Mouse (Mus musculus): ENCODE data around the gene Fastkd5. TPM values are rescaled to one million over a fixed set of nuclear protein-coding genes. Genes with fewer than 3 reads are reported as not detected.
"Not testable (repeated sequence)": the region's sequence is repeated elsewhere in the genome, so short reads cannot be mapped to it uniquely, and the experiment has no call there.

Fastkd5 gene
- total and polyA plus RNA-seq, 2 experiments, result 2.0 to 6.3 TPM

DNA sequence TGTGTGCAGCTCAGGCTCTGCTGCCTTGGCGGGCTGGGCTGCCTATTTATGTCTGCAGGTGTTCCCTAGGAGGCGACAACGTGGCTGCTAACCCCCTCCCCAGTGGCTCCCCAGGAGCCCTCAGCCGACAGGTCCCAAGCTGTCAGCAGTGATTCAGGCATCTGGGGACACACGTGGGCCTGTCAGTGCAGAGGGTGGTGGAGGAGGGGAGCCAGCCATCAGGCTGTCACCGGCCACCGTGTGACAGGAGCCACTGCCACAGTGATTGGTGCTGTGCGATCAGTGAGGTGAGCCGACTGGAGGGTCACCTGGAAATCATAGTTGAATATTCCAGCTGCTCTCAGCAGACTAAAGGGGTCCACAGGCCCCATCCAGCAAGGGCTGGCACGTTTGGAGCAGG is 47.3 kb downstream of the Fastkd5 start, which contains the start of gene Avp:
TSS of gene Avp (minus strand) at position 3 of the 400 bp plus-strand sequence.
- Histone ChIP-seq H3K27ac (replicated peaks; ENCODE audit: insufficient read depth, low read depth, low read length) (no peak within 1 kb of the TSS), H3K4me3 (ENCODE audit: insufficient read depth, low read depth, low read length) (no peak within 1 kb of the TSS), H3K79me2 (ENCODE audit: control insufficient read depth, insufficient read depth, low read length) (no peaks in the 10 kb centered on the region), H3K9ac (ENCODE audit: low read depth, low read length) (no peak within 1 kb of the TSS), H3K27me3 (ENCODE audit: control insufficient read depth, insufficient read depth, low read length) (peaks cover 11% of the 10 kb centered on the region), H3K36me3 (ENCODE audit: control insufficient read depth, insufficient read depth, low read length) (no peaks in the 10 kb centered on the region), H3K4me1 (ENCODE audit: control insufficient read depth, insufficient read depth, low read length) (peaks cover 1% of the 10 kb centered on the region)
- DNase-seq (ENCODE audit: extremely low read depth, low read depth, low spot score), result no peak
- TF ChIP-seq POLR2A (IDR thresholded peaks at IDR 0.05; ENCODE audit: extremely low read depth, insufficient read depth, low read length) (no peak), CTCF (IDR thresholded peaks at IDR 0.05; ENCODE audit: low read depth, low read length) (no peak)
- 60% methylated on average over 10 of the region's 10 CpGs for WGBS

DNA sequence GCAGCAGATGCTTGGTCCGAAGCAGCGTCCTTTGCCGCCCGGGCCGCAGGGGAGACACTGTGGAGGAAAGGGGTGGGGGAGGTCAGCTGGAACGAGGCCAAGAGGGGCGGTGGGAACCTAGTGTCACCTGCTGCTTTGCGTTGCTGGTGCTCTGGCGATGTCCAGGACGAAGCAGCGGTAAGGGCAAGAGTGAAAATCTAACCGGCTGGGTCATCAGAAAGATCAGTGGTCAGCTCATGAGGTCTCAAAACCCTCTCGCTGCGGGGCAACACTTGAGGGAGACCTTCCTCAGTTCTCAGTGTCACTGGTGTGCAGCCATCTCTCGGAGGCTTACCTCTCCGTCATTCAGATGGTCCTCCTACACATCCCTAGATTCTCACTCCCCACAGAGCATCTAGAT is 48.6 kb downstream of the Fastkd5 start:
- Histone ChIP-seq H3K4me3 (ENCODE audit: insufficient read depth, low read depth, low read length) (no peak overlapping the region), H3K27me3 (ENCODE audit: control insufficient read depth, insufficient read depth, low read length) (peaks cover 13% of the 10 kb centered on the region)
- WGBS, result 10% methylated on average over 16 of the region's 16 CpGs

DNA sequence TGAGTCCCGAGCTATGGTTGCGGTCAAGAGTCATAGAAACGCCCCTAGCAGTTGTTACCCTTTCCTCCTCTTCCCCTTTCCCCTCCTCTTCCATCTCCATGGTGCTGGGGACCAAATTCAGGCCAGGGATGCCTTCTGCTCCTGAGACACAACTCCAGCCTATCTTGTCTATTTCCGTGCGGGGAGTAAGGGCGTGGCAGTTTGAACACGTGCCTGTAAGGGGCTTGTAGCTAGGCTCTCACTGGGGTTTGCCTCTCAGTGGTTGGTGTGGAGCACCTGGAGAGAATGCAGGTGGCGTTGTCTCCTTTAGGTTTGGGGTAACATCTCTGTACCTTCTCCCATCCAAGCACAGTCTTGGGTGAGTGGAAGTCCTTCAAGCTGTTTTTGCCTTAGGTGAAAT is 50.0 kb downstream of the Fastkd5 start:
- no peak for DNase-seq (ENCODE audit: extremely low read depth, low read depth, low spot score)
- H3K4me3 ChIP-seq (ENCODE audit: insufficient read depth, low read depth, low read length), result no peak overlapping the region
- H3K9ac ChIP-seq (ENCODE audit: low read depth, low read length), result no peak overlapping the region
- WGBS, result 17% methylated on average over 8 of the region's 8 CpGs
- no peak overlapping the region for H3K27ac ChIP-seq (replicated peaks; ENCODE audit: insufficient read depth, low read depth, low read length)
- peaks cover 13% of the 10 kb centered on the region for H3K27me3 ChIP-seq (ENCODE audit: control insufficient read depth, insufficient read depth, low read length)
- H3K36me3 ChIP-seq (ENCODE audit: control insufficient read depth, insufficient read depth, low read length), result no peaks in the 10 kb centered on the region
- TF ChIP-seq POLR2A (IDR thresholded peaks at IDR 0.05; ENCODE audit: extremely low read depth, insufficient read depth, low read length) (no peak), CTCF (IDR thresholded peaks at IDR 0.05; ENCODE audit: low read depth, low read length) (no peak)
- no peaks in the 10 kb centered on the region for H3K79me2 ChIP-seq (ENCODE audit: control insufficient read depth, insufficient read depth, low read length)
- H3K4me1 ChIP-seq (ENCODE audit: control insufficient read depth, insufficient read depth, low read length), result peaks cover 6% of the 10 kb centered on the region

More for the DNA sequence above, 48.6 kb downstream of the Fastkd5 start:
- TF ChIP-seq CTCF (IDR thresholded peaks at IDR 0.05; ENCODE audit: low read depth, low read length), result no peak
- Histone ChIP-seq H3K9ac (ENCODE audit: low read depth, low read length) (no peak overlapping the region), H3K79me2 (ENCODE audit: control insufficient read depth, insufficient read depth, low read length) (no peaks in the 10 kb centered on the region), H3K4me1 (ENCODE audit: control insufficient read depth, insufficient read depth, low read length) (peaks cover 6% of the 10 kb centered on the region), H3K27ac (replicated peaks; ENCODE audit: insufficient read depth, low read depth, low read length) (no peak overlapping the region), H3K36me3 (ENCODE audit: control insufficient read depth, insufficient read depth, low read length) (no peaks in the 10 kb centered on the region)
- no peak for DNase-seq (ENCODE audit: extremely low read depth, low read depth, low spot score)

DNA sequence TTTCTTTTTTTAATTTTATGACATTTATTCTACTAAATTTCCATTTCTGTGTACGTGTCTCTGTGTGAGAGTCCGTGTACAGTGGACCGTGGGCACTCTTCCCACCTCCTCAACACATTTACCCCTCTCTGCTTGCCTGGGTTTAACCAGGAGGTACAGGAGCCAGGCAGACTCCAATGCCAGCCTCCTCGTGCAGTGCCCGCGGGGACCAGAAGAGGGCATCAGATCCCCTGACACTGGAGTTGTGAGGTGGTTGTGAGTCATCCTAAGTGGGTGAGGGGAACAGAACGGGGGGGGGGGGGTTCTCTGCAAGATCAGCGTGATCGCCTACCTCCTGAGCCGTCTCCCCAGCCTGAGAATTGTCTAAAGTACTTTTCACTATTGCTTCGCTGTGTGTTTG is 51.7 kb downstream of the Fastkd5 start:
- WGBS, result 11% methylated on average over 11 of the region's 11 CpGs
- peaks cover 13% of the 10 kb centered on the region for H3K27me3 ChIP-seq (ENCODE audit: control insufficient read depth, insufficient read depth, low read length)
- H3K4me1 ChIP-seq (ENCODE audit: control insufficient read depth, insufficient read depth, low read length), result peaks cover 6% of the 10 kb centered on the region
- no peak overlapping the region for H3K27ac ChIP-seq (replicated peaks; ENCODE audit: insufficient read depth, low read depth, low read length)
- no peaks in the 10 kb centered on the region for H3K36me3 ChIP-seq (ENCODE audit: control insufficient read depth, insufficient read depth, low read length)
- no peak overlapping the region for H3K9ac ChIP-seq (ENCODE audit: low read depth, low read length)
- DNase-seq (ENCODE audit: extremely low read depth, low read depth, low spot score), result peak; percentile 52
- peak; percentile 85 for TF ChIP-seq CTCF (IDR thresholded peaks at IDR 0.05; ENCODE audit: low read depth, low read length)
- no peak for TF ChIP-seq POLR2A (IDR thresholded peaks at IDR 0.05; ENCODE audit: extremely low read depth, insufficient read depth, low read length)
- H3K4me3 ChIP-seq (ENCODE audit: insufficient read depth, low read depth, low read length), result no peak overlapping the region
- no peaks in the 10 kb centered on the region for H3K79me2 ChIP-seq (ENCODE audit: control insufficient read depth, insufficient read depth, low read length)

DNA sequence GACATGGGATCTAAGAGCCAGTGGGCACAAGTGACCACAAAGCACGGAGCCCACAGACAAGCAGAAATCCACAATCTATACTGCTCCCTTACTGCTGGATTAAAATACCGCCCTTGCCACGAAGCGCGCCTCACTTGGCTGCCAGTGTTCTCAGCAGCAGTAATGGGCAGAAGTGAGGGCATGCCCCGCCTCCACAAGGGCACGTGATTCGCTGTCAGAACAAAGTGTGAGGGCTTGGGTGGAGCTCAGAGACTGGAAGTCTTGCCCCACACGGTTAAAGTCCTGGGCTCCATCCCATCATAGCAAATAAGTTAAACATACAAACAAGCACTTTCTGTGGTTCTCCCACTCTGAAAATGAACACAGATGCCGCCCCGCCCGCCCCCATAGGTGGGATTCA is 52.2 kb downstream of the Fastkd5 start:
- Histone ChIP-seq H3K4me3 (ENCODE audit: insufficient read depth, low read depth, low read length) (no peak overlapping the region), H3K9ac (ENCODE audit: low read depth, low read length) (0 out of 2 replicates have a peak overlapping the region, but pooled peaks have one; percentile 48), H3K79me2 (ENCODE audit: control insufficient read depth, insufficient read depth, low read length) (no peaks in the 10 kb centered on the region), H3K4me1 (ENCODE audit: control insufficient read depth, insufficient read depth, low read length) (peaks cover 6% of the 10 kb centered on the region), H3K27me3 (ENCODE audit: control insufficient read depth, insufficient read depth, low read length) (peaks cover 13% of the 10 kb centered on the region), H3K27ac (replicated peaks; ENCODE audit: insufficient read depth, low read depth, low read length) (no peak overlapping the region), H3K36me3 (ENCODE audit: control insufficient read depth, insufficient read depth, low read length) (no peaks in the 10 kb centered on the region)
- TF ChIP-seq CTCF (IDR thresholded peaks at IDR 0.05; ENCODE audit: low read depth, low read length) (no peak), POLR2A (IDR thresholded peaks at IDR 0.05; ENCODE audit: extremely low read depth, insufficient read depth, low read length) (0 out of 2 replicates have a peak, but pooled peaks have one; percentile 18)
- DNase-seq (ENCODE audit: extremely low read depth, low read depth, low spot score), result peak; percentile 91
- WGBS, result 2% methylated on average over 12 of the region's 12 CpGs

DNA sequence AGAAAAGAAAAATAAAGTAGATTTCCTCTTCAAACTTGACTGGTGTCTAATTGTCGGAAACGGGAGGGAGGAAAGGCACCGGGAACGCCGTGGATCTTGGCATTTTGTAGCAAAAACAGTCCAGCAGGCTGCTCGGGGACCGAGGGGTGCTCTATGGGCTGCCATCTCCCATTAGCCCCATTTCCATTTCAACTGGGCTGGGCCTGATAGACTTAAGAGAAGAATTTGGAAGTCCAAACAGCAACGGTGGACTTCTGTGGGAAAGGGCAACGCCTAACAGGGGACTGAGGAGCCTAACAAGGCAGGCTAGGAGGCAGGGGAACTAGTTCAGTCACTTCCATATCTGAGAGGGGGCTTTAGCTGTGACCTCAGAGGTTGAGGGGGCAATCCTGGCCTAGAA is 52.8 kb downstream of the Fastkd5 start:
- no peaks in the 10 kb centered on the region for H3K36me3 ChIP-seq (ENCODE audit: control insufficient read depth, insufficient read depth, low read length)
- H3K79me2 ChIP-seq (ENCODE audit: control insufficient read depth, insufficient read depth, low read length), result no peaks in the 10 kb centered on the region
- H3K27ac ChIP-seq (replicated peaks; ENCODE audit: insufficient read depth, low read depth, low read length), result no peak overlapping the region
- WGBS, result 20% methylated on average over 9 of the region's 9 CpGs
- no peak for DNase-seq (ENCODE audit: extremely low read depth, low read depth, low spot score)
- H3K9ac ChIP-seq (ENCODE audit: low read depth, low read length), result no peak overlapping the region
- no peak overlapping the region for H3K4me3 ChIP-seq (ENCODE audit: insufficient read depth, low read depth, low read length)
- peaks cover 6% of the 10 kb centered on the region for H3K4me1 ChIP-seq (ENCODE audit: control insufficient read depth, insufficient read depth, low read length)
- peaks cover 13% of the 10 kb centered on the region for H3K27me3 ChIP-seq (ENCODE audit: control insufficient read depth, insufficient read depth, low read length)
- TF ChIP-seq CTCF (IDR thresholded peaks at IDR 0.05; ENCODE audit: low read depth, low read length), result no peak
- TF ChIP-seq POLR2A (IDR thresholded peaks at IDR 0.05; ENCODE audit: extremely low read depth, insufficient read depth, low read length), result no peak

DNA sequence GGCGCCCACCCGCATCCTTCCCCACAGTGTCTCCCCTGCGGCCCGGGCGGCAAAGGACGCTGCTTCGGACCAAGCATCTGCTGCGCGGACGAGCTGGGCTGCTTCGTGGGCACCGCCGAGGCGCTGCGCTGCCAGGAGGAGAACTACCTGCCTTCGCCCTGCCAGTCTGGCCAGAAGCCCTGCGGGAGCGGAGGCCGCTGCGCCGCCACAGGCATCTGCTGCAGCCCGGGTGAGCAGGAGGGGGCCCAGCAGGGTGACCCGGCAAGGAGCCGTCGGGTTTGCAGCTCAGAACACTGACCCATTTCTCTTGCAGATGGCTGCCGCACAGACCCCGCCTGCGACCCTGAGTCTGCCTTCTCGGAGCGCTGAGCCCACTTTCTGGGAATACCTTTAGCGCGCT is 53.3 kb downstream of the Fastkd5 start:
- DNase-seq (ENCODE audit: extremely low read depth, low read depth, low spot score); H3K27ac ChIP-seq (replicated peaks; ENCODE audit: insufficient read depth, low read depth, low read length); H3K79me2 ChIP-seq (ENCODE audit: control insufficient read depth, insufficient read depth, low read length); H3K4me1 ChIP-seq (ENCODE audit: control insufficient read depth, insufficient read depth, low read length); H3K36me3 ChIP-seq (ENCODE audit: control insufficient read depth, insufficient read depth, low read length): not testable (repeated sequence)
- Histone ChIP-seq H3K4me3 (ENCODE audit: insufficient read depth, low read depth, low read length) (peak overlapping the region; percentile 33; the same call in 1 of the 2 replicates), H3K9ac (ENCODE audit: low read depth, low read length) (0 out of 2 replicates have a peak overlapping the region, but pooled peaks have one; percentile 21), H3K27me3 (ENCODE audit: control insufficient read depth, insufficient read depth, low read length) (peaks cover 12% of the 10 kb centered on the region)
- WGBS, result 13% methylated on average over 29 of the region's 32 CpGs

Measured in liver, adult 2 months (tissue).